Mouse (Mus musculus) B cell, adult 2 months (primary cell): ENCODE measurements around the gene Ifi203.
A peak's percentile ranks its signal among the peaks of the same experiment; 100 is the strongest.
"Not testable (repeated sequence)": the region's sequence is repeated elsewhere in the genome, so short reads cannot be mapped to it uniquely, and the experiment has no call there.

ENCODE experiments used
- DNase-seq, 2 experiments: peaks; one replicate each; pipeline ENCODE4 v3.0.0; 2022

Gene Ifi203

GRCm38 (mm10) chr1:173887026-173887787 is 55.3 kb downstream of the Ifi203 start:
- DNase-seq, result peak; percentile 27 to 28

GRCm38 (mm10) chr1:173880004-173880666 is 62.3 kb downstream of the Ifi203 start:
- DNase-seq, result peak; percentile 31 to 32

- peak; percentile 39 to 44 for DNase-seq
Measured at GRCm38 (mm10) chr1:173879225-173879987, 63.1 kb downstream of the Ifi203 start.

- peak in 1 of 2 experiments; percentile 21 for DNase-seq
Measured at GRCm38 (mm10) chr1:173878264-173878663, 64.2 kb downstream of the Ifi203 start.

GRCm38 (mm10) chr1:173877125-173877524 is 65.3 kb downstream of the Ifi203 start:
- DNase-seq, result not testable (repeated sequence)
